Mouse (Mus musculus): ENCODE measurements around the gene Ank3.

The Ank3 gene

DNA sequence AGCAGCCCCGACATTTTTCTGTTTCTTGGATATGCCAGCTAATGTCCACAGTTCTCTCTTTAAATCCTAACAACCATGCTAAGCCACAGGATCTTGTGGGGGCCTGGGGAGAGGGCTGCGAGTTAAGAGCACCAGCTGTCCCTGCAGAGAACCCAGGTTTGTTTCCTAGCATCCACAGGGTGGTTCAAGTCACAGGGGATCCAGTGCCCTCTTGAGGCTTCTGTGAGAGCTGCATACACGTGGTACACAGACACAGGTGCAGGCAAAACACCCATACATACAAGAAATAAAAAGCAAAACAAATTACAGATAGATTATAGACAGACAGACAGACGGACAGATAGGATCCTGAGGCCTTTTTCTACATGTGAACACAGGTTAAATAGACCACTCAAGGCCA is 242.0 kb downstream of the Ank3 start:
- DNase-seq (ENCODE audit: low read depth, low spot score) = no peak
- H3K27me3 ChIP-seq (ENCODE audit: control insufficient read depth, insufficient read depth, low read length, poor library complexity, severe bottlenecking) = no peaks in the 10 kb centered on the region
- no peaks in the 10 kb centered on the region for H3K36me3 ChIP-seq (ENCODE audit: control insufficient read depth, insufficient read depth, low read length, poor library complexity, severe bottlenecking)

DNA sequence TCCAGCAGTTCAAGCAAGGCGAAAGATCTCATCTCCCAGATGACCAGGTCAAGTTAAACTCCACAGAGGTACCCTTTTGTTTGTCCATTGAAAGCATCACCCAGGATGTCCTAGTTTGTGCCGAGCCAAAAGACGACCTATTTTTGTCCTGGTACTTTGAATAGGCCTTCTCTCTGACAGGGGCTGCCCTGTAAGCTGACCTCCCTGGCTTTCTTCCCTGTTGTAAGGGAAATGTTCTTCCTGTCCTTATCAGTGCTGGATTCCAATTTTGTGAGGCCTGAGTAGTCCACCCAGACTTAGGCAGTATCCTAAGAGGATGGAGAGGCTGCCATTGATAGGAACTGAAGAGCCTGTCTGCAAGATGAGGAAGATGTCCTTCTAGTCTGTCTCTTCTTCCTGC is 244.9 kb downstream of the Ank3 start:
- H3K27me3 ChIP-seq (ENCODE audit: control insufficient read depth, insufficient read depth, low read length, poor library complexity, severe bottlenecking) = no peaks in the 10 kb centered on the region
- H3K36me3 ChIP-seq (ENCODE audit: control insufficient read depth, insufficient read depth, low read length, poor library complexity, severe bottlenecking) = no peaks in the 10 kb centered on the region
- no peak for DNase-seq (ENCODE audit: low read depth, low spot score)

DNA sequence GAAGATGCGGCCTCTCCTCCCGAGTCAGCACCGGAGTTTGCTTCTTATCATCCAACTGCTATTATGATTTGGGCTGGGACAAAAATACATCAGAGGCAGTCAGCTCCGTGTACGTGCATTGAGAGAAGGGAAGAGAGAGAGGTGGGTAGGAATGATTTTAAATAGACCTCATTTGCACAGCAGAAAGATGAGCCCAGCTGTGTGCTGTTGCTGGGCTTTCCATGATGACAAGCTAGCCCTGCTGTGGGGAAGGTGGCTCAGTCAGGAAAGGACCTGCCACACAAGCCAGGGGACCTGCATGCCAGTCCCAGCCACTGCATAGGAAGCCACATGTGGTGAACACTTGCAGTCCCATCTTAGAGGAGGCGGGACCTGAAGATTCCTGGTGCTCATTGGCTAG is 245.4 kb downstream of the Ank3 start:
- no peak for DNase-seq (ENCODE audit: low read depth, low spot score)
- H3K36me3 ChIP-seq (ENCODE audit: control insufficient read depth, insufficient read depth, low read length, poor library complexity, severe bottlenecking) = no peaks in the 10 kb centered on the region

DNA sequence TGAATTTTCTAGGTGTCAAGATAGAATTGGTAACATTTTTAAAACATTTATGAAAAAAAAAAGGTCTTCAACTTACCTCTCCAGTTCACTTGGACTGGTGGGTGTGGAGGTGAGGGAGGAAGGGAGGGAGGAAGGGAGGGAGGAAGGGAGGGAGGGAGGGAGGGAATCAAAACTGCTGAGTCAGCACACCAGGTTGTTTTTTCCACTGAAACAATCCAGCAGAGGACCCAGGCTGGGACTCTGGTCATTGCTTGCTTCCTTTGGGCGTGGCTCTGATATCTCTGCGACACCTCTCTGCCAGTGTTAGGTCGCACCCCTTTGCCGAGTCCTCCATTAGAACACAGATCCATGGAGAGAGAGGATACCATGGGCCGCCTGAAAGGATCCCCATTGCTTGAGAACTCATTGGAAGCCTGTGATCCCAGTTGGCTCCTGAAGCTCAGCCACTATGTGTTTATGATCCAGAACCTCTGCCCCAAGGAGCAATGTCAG is 246.8 kb downstream of the Ank3 start:
- no peaks in the 10 kb centered on the region for H3K27me3 ChIP-seq (ENCODE audit: control insufficient read depth, insufficient read depth, low read length, poor library complexity, severe bottlenecking)
- H3K36me3 ChIP-seq (ENCODE audit: control insufficient read depth, insufficient read depth, low read length, poor library complexity, severe bottlenecking) = no peaks in the 10 kb centered on the region
- no peak for DNase-seq (ENCODE audit: low read depth, low spot score)

More for the DNA sequence above, 245.4 kb downstream of the Ank3 start:
- H3K27me3 ChIP-seq (ENCODE audit: control insufficient read depth, insufficient read depth, low read length, poor library complexity, severe bottlenecking) = no peaks in the 10 kb centered on the region

DNA sequence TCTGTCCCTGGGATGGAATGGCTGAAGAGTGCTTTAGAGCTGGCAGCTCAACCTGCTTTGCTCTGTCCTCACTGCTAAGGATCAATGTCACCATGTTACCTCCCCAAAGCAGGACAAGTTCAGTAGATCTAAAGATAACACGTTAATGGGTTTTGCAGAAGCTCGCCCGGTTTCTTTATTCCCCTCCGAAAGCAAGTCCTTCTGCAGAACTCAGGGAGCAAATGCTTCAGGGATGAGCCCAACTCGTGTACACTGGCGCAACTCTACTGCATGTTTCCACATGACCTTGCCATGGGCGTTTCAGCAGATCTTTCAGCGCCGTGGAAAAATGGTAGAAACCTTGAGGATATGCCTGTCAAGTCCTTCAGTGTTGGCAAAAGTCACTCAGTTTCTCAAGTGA is 247.4 kb downstream of the Ank3 start:
- no peak for DNase-seq (ENCODE audit: low read depth, low spot score)
- Histone ChIP-seq H3K36me3 (ENCODE audit: control insufficient read depth, insufficient read depth, low read length, poor library complexity, severe bottlenecking) (no peaks in the 10 kb centered on the region), H3K27me3 (ENCODE audit: control insufficient read depth, insufficient read depth, low read length, poor library complexity, severe bottlenecking) (no peaks in the 10 kb centered on the region)

DNA sequence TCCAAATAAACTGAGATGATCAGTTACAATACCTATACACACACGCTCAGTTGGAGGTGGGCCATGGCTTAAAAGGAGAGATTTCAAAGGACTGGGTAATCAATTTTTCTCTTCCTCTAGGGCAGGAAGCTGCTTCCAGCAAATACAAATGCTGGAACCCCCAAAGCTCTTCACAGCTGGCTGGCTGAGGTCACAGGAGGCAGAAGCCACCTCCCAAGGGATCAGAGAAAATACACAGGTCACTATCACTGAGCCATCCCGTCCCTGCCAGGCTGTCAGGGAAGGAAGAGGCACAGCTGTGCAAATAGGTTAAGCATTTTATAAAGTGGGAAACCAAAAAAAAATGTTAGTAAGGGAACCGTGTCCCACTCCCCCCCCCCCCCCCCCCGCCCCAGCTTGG is 251.5 kb downstream of the Ank3 start:
- no peaks in the 10 kb centered on the region for H3K27me3 ChIP-seq (ENCODE audit: control insufficient read depth, insufficient read depth, low read length, poor library complexity, severe bottlenecking)
- DNase-seq (ENCODE audit: low read depth, low spot score) = no peak
- no peaks in the 10 kb centered on the region for H3K36me3 ChIP-seq (ENCODE audit: control insufficient read depth, insufficient read depth, low read length, poor library complexity, severe bottlenecking)

DNA sequence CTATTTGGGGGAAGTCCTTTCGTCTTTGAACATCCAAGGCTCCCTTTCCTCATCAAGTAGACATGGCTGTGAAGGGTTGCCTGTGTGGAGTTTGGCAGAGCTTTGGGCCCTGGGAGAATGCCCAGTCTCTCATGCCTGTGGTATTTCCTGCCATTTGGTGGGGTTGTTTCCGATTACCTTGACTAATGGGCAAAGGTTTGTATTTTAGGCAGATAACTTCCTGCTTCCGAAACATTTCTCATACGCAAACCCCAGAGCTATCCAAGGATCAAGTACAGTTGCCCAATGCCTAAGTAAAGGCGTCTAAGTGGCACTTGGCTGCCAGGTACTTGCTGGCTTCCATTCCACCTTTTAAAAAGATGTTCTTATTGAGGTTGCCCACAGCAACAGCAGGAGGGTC is 254.1 kb downstream of the Ank3 start:
- no peak for DNase-seq (ENCODE audit: low read depth, low spot score)
- no peaks in the 10 kb centered on the region for H3K27me3 ChIP-seq (ENCODE audit: control insufficient read depth, insufficient read depth, low read length, poor library complexity, severe bottlenecking)
- H3K36me3 ChIP-seq (ENCODE audit: control insufficient read depth, insufficient read depth, low read length, poor library complexity, severe bottlenecking) = no peaks in the 10 kb centered on the region

DNA sequence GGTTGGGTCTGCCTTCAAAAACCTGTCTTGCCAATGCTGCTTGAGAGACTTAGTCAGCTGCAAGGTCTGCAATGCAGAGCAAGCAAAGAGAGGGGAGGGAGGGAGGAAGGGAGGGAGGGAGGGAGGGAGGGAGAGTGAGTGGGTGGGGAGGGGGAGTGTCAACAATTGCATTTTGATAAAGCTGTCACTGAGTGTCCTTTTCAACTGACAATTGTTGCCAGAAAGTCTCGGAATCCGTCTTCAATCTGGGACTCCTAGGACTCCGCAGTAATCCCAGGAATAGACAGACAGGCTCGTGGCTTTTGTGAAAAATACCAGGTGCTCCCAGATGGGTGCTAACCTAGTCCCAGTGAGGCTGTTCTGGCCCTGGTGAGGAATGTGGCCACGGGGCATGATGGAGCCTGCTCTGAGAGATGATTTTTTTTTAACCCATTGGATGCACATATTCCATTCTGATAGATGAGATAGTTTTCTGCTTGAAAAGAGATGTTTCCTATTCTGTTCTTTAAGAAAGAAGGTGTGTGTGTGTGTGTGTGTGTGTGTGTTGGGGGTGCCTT is 254.6 kb downstream of the Ank3 start:
- DNase-seq (ENCODE audit: low read depth, low spot score) = no peak
- no peaks in the 10 kb centered on the region for H3K36me3 ChIP-seq (ENCODE audit: control insufficient read depth, insufficient read depth, low read length, poor library complexity, severe bottlenecking)
- H3K27me3 ChIP-seq (ENCODE audit: control insufficient read depth, insufficient read depth, low read length, poor library complexity, severe bottlenecking) = no peaks in the 10 kb centered on the region

DNA sequence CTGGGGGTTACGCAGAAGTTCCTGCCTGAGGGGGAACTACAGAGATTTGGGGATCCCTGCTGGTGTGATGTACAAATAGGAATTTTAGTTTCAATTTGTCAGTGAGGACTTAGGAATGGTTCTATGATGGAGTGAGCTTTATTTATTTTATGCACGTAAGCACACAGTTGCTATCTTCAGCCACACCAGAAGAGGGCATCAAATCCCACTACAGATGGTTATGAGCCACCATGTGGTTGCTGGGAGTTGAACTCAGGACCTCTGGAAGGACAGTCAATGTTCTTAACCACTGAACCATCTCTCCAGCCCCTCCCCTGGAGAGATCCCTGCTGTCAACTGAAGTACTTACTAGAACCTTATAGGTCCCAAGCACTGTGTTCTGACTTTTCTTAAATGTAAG is 255.6 kb downstream of the Ank3 start:
- H3K36me3 ChIP-seq (ENCODE audit: control insufficient read depth, insufficient read depth, low read length, poor library complexity, severe bottlenecking) = no peaks in the 10 kb centered on the region
- DNase-seq (ENCODE audit: low read depth, low spot score) = no peak
- H3K27me3 ChIP-seq (ENCODE audit: control insufficient read depth, insufficient read depth, low read length, poor library complexity, severe bottlenecking) = no peaks in the 10 kb centered on the region

DNA sequence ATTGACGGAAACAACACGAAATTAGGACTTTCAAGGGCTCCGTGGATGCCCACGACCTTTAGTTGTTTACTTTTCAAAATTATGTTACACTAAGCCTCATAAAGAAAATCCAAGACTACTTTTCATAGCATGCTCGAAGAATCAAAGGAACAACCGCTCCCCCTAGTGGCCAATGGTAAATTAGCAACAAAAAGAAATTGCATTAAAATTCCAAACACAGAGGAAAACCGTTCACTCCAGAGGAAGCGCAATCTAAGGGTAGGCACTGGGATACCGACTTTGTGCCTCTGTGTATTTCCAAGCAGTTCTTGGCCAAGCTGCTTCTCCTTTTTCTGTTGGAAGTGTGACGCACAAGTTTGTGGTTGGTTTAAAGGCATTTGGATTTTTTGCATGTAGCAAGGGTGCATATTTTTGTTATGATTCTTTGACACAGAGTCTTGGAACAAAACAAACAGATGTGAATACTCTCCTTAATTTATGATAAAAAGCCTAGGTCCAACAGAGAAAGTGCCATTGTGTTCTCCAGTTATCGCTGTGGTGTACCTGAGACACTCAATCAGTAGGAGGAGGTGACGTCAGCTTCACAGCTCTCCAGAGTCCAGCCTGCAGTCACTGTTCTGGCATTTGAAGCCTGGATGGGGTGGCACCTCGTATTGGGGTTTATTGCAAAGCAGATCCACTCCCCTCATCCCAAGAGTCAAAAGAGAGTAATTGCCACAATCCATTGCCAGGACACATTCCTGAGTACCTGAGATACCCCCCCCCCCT is 256.5 kb downstream of the Ank3 start:
- Histone ChIP-seq H3K36me3 (ENCODE audit: control insufficient read depth, insufficient read depth, low read length, poor library complexity, severe bottlenecking) (no peaks in the 10 kb centered on the region), H3K27me3 (ENCODE audit: control insufficient read depth, insufficient read depth, low read length, poor library complexity, severe bottlenecking) (no peaks in the 10 kb centered on the region)
- peak; percentile 18 for DNase-seq (ENCODE audit: low read depth, low spot score)

DNA sequence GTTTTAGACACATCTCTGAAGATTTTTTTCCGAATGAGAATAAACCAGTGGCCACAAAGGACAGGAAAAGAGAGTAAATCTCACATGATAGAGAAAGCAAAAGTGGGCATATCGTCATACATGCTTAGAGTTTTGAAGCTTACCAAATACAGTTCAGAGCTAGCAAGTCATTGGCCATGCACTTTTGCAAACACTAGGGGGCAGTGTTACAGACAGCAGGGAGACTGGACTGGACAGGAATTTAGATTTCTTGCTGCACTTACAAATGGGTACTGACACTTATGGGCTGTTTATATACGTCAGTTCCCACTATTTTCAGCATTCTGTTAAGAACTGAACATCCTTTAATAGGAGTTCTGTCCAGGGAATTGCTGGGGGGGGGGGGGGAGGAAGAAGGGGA is 257.7 kb downstream of the Ank3 start:
- peak; percentile 34 for DNase-seq (ENCODE audit: low read depth, low spot score)
- Histone ChIP-seq H3K36me3 (ENCODE audit: control insufficient read depth, insufficient read depth, low read length, poor library complexity, severe bottlenecking) (no peaks in the 10 kb centered on the region), H3K27me3 (ENCODE audit: control insufficient read depth, insufficient read depth, low read length, poor library complexity, severe bottlenecking) (no peaks in the 10 kb centered on the region)

DNA sequence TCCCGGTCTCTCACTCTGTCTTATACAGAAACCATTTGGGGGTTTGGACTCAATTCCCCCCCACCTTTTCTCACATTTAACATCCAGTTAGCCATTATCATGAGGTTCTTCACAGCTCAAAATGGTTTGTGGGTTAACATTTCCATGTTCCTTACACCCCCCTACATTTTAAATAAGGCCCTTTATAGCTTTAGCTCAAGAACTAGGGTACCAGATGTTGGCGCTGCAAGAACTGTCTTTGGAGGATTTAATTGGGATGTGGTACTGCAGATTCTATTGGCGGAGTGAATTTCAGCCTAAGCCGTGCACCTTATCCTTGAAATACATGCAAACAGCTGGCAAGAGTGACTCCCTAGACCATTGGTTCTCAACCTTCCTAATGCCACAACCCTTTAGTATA is 261.2 kb downstream of the Ank3 start:
- Histone ChIP-seq H3K36me3 (ENCODE audit: control insufficient read depth, insufficient read depth, low read length, poor library complexity, severe bottlenecking) (no peaks in the 10 kb centered on the region), H3K27me3 (ENCODE audit: control insufficient read depth, insufficient read depth, low read length, poor library complexity, severe bottlenecking) (no peaks in the 10 kb centered on the region)
- DNase-seq (ENCODE audit: low read depth, low spot score) = no peak

DNA sequence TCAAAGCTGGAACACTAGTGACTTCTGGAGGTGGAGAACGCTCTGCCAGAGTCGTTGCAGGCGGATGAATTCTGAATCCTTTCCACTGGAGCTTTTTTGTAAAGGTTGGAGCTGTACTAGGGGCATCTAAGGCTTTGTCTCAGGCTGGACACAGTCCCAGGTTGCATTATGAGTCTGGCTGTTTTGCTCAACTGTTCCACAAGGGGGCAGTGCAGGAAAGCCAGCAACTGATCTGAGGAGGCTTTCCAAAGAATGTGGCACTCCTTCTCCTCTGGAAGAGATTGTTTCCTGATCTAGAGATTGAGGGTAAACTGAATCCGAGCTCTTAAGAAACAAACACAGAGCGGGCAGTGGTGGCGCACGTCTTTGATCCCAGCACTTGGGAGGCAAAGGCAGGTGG is 263.8 kb downstream of the Ank3 start:
- Histone ChIP-seq H3K27me3 (ENCODE audit: control insufficient read depth, insufficient read depth, low read length, poor library complexity, severe bottlenecking) (no peaks in the 10 kb centered on the region), H3K36me3 (ENCODE audit: control insufficient read depth, insufficient read depth, low read length, poor library complexity, severe bottlenecking) (no peaks in the 10 kb centered on the region)
- peak; percentile 21 for DNase-seq (ENCODE audit: low read depth, low spot score)

DNA sequence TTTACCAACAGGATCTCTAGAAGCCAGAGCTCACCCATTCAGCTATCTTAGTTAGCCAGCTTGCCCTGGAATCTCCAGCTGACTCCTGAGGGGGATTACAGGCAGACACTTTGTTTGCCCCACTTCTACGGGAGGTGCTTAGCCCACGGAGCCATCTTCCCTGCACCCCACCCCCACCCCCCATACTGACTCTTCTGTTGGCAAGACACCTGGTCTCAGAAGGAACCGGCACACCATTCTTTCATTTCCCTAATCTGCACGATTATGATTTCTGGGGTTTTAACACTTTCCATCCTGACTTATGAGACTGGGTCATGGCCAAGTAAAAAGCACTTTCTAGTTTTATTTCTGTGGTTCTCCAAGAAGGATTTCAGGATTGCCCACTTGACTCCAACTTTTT is 268.9 kb downstream of the Ank3 start:
- no peak for DNase-seq (ENCODE audit: low read depth, low spot score)
- no peaks in the 10 kb centered on the region for H3K36me3 ChIP-seq (ENCODE audit: control insufficient read depth, insufficient read depth, low read length, poor library complexity, severe bottlenecking)
- no peaks in the 10 kb centered on the region for H3K27me3 ChIP-seq (ENCODE audit: control insufficient read depth, insufficient read depth, low read length, poor library complexity, severe bottlenecking)

DNA sequence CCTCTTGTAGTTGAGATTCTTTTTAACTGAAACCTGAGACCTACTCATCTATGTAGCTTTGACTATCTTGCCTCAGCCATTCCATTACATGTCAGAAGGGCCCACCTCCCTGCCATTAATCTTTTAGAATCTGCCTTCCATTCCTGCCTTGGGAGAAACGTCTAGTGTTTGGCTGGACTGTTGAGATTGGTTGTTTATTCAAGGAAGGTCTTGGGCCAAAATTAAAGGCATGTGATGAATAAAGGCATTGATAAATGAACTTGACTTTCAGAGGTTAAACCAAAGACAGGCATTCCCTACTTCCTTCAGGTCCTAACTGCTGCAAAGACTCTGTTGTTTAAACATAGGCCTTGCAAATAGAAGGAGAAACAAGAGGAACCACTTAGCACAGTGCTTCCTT is 271.9 kb downstream of the Ank3 start:
- no peaks in the 10 kb centered on the region for H3K27me3 ChIP-seq (ENCODE audit: control insufficient read depth, insufficient read depth, low read length, poor library complexity, severe bottlenecking)

DNA sequence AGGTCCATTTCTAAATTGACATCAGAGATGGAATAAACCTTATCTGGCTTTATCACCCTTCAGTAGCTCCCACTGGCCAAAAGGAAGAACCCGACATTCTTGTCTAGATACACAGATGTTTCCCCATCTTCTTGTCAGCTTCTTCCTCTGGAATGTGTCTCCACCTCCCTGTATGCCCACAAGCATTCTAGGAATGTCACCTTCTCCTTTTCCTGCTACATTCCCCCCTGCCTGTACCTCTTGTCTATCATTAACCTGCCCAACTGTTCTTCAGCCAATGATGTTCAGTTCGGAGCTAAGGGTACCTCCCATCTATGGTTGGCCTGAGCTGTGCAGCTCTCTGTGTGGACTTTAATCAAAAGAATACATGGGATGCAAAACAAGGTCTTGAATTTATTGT is 272.4 kb downstream of the Ank3 start:
- DNase-seq (ENCODE audit: low read depth, low spot score) = no peak
- Histone ChIP-seq H3K27me3 (ENCODE audit: control insufficient read depth, insufficient read depth, low read length, poor library complexity, severe bottlenecking) (no peaks in the 10 kb centered on the region), H3K36me3 (ENCODE audit: control insufficient read depth, insufficient read depth, low read length, poor library complexity, severe bottlenecking) (no peaks in the 10 kb centered on the region)

More for the DNA sequence above, 271.9 kb downstream of the Ank3 start:
- no peaks in the 10 kb centered on the region for H3K36me3 ChIP-seq (ENCODE audit: control insufficient read depth, insufficient read depth, low read length, poor library complexity, severe bottlenecking)
- DNase-seq (ENCODE audit: low read depth, low spot score) = no peak

Data from splenic B cell, adult 2 months (primary cell).